Mouse (Mus musculus): ENCODE measurements around the gene Sec14l2. TPM values are rescaled to one million over a fixed set of nuclear protein-coding genes. Genes with fewer than 3 reads are reported as not detected.

Gene Sec14l2
- 1 to 10 TPM; 1.5 to 1.7 TPM for total RNA-seq (2021)
- long read RNA-seq, experiment 1, partial matches to known transcripts: 0 of 1 reads
- long read RNA-seq, experiment 1, other reads (novel, unspliced or antisense): 1 of 1 reads
- long read RNA-seq, experiment 2: 0 reads

DNA sequence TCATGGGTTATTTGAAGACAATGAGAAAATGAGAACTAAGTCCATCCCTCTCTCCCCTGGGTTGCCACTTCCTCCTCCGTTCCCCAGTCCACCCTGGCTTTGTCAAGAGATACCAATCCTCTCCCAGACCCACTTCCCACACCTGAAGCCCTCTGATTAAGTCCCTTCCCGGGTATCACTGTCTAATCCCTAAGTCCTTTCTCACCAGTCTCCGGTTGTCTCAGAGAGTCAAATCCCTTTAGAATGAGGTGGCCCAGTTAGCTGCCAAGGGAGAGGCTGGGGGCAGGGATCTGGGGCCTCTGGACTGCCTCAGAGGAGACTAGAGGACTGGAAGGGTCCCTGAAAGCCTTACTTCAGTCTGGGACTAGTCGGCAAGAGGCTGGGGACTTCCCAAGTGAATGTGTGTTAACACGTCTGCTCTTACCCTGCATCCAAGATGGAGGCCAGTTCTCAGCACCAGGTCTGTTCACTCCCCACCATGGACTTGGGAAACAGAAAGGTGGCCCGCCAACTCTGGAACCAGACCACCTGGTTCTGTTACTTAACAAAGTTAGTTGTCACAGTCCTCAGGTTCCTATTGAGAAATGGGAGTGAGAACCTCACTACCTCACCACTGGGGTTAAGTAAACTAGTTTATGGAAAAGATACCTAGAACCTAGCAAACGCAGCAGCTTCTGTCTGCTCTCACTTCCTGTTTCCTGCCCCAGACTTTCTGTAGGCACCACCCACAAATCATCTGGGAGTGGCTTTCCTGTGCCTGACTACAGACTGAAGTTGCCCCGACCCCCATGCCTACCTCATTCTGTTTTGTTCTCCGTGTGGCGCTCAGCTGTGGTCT lies at the start of gene Sec14l2:
Gene Sec14l2 (minus strand): TSS at position 674 of the 838 bp plus-strand sequence.
- DNase-seq (ENCODE audit: low spot score in 2 of 2): no peak

DNA sequence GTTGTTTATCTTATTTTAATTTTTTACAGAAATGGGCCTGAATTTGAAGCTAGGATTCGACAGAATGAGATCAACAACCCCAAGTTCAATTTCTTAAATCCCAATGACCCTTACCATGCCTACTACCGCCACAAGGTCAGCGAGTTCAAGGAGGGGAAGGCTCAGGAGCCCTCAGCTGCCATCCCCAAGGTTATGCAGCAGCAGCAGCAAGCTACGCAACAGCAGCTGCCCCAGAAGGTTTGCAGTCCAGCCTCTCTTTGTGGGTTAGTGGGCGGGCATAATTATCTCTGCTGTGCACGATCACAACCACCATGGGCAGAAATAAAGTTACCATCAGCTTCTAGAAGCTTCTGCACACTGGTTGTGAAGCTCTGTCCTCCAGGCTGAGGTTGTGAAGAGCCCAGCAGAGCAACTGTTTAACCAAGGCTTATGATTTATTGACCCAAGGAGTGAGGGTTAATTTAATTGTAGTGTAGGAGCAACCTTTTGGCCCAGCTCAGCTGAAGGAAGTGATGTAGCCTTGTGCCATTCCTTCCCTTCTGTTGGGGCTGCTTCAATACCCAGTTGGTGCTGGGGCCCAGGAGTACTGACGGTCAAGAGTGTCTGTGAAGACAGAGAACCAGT lies 43.4 kb upstream of the Sec14l2 start:
- DNase-seq (ENCODE audit: low spot score in 2 of 2): no peak

DNA sequence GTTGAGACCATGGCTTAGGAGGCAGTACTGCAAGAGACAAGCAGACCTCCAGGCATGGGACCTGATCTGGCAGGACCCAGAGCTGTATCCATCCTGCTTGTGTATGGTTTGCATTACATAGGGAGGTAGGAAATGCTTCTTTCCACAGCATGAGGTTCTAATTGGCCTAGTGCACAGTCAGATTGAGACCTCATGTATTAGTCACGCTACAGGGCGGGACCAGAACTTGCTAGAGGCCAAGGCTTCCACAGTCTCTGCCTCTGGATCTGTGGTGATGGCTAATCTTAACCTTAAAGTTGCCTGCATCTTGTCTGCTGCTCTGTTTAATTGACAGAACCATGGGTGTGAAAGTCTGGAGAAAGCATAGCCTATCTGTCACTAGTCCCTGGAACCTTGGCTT lies 41.5 kb upstream of the Sec14l2 start:
- no peak for DNase-seq (ENCODE audit: low spot score in 2 of 2)

DNA sequence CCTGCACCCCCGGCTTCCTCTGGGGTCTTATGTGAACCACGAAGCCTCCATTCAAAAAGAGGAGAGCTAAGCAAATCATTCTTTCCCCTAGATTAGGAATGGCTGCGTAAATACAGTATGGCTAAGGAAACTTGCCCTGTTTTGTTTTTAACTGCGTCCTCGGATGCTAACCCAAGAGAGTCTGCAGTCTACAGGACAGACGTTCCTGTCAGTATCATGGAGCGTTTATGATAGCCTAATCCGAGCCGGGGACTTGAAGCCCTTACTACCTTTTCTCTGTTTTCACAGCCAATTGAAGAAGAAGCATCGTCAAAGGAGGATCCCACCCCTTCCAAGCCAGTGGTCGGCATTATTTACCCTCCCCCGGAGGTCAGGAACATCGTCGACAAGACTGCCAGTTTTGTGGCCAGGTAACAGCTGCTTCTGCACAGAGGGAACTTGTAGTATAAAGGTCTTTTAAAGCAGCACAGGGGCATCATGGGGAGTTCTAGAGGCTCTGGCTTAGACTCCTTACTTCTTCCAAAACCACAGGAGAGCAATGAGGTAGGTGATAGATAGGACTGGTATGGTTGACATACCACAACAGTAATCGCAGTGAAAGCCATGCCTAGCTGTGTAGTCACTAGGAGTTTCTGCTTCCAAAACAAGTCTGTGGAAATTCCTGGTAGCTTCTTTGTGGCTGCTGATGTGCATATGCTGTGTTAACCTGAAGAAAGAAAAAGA lies 37.7 kb upstream of the Sec14l2 start:
- no peak for DNase-seq (ENCODE audit: low spot score in 2 of 2)

DNA sequence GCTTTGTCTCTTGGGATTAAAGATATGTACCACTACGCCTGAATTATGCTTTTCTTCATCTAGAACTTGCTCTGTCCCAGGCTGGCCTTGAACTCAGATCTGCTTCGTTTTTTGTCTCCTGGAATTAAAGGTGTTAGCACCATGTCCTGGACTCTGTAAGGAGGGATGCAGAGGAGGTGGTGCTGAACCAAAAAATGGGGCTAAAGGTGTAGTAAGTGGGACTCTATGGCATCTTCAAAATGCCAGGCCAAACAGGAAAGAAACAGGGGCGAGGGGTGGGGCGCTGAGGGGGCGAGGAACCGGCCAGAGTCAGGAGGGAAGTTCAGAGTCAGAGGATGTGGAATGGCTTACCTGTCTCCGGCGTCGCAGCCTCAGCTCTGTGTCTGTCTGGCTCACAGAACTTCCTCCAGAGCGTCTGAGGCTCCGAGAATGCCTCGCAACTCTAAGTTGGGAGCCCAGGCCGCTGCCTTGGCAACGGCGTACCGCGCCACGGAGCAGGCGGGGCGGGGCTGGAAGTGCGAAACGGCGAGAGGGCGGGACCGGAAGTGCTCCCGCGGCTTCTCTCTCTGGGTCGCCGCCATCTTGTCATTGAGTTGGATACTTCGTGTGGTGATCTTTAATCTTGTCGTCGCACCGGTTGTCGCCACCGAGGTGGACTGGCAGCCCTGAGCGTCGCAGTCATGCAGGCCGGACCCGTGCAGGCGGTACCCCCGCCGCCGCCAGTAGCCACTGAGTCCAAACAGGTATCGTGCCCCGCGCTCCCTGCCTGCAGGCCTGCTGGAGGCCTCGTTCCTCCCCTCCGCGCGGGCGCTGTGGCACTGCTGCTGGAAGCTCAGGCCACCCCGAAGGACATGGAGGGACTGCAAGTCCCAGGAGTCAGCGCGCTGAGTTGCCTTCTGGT lies 36.8 kb upstream of the Sec14l2 start, which contains the start of the genes Ccdc157 and Sf3a1:
Gene Ccdc157 (minus strand): TSS at position 486 of the 901 bp plus-strand sequence.
Gene Sf3a1 (plus strand): TSS at position 543 of the 901 bp plus-strand sequence.
- DNase-seq (ENCODE audit: low spot score in 2 of 2): peak; percentile 92 to 93

DNA sequence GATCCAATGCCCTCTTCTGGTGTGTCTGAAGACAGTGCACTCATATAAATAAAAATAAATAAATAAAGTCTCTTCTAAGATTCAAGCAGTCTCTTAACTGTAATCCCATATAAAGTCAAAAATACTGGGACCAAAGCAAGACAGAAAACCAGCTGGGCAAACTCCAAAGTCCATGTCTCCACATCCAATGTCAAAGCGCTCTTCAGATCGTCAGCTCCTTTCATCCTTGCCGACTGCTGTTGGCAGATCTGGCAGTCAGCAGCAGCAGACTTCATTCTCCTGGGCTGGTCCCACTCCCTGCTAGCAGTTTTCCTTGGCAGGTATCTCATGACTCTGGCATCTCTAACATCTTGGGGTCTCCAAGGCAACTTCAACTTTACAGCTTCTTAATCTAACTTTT lies 35.5 kb upstream of the Sec14l2 start:
- DNase-seq (ENCODE audit: low spot score in 2 of 2): no peak

DNA sequence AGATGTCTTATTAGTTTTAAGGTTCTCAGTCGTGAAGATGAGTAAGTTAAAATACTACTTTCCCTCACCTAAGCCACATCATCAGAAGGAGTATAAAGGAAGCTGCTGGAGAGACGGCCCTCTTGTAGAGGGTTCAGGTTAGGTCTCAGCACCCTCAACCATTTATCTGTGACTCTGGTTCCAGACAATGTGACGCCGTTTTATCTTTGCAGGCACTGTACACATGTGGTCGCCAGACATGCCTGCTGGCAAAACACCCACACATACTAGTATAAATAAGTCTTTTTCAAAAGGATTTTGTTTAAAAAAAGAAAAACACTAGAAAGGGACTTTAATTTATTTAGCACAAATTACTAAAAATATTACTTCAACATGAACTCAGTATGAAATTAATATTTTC lies 32.4 kb upstream of the Sec14l2 start:
- no peak for DNase-seq (ENCODE audit: low spot score in 2 of 2)

- no peak for DNase-seq (ENCODE audit: low spot score in 2 of 2)
Measured at GRCm38 (mm10) chr11:4153694-4154093, 30.5 kb upstream of the Sec14l2 start.

- DNase-seq (ENCODE audit: low spot score in 2 of 2): no peak
Measured at GRCm38 (mm10) chr11:4149886-4150285, 26.7 kb upstream of the Sec14l2 start.

DNA sequence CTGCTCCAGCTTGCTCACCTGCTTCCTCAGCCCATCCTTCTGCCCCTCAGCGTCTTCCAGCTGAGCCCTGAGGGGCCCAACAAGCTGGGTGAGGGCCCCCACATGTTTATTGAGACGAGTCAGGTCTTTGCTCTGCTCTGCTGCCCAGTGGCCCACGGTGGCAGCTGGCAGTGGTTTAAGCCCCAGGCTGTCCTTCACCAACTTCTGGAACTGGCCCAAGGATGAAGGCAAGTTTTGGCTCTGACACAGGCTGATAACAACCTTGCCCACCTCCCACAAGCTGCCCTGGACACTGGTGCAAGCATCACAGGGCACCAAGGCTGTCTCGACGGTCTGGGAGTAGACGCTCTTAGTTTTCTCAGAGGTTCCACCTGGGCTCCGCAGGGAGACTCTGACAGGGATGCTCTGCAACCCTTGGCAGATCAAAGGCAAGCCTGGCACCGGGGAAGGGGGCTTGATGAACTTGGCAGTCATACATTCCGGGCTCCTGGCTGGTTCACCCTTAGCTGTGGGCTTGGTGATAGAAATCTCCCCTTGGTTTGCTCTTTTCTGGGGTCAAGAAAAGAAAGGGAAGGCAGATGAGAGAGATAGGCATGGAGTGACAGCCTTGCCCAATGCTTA lies 25.4 kb upstream of the Sec14l2 start:
- no peak for DNase-seq (ENCODE audit: low spot score in 2 of 2)

GRCm38 (mm10) chr11:4148120-4148519 lies 24.9 kb upstream of the Sec14l2 start:
- no peak for DNase-seq (ENCODE audit: low spot score in 2 of 2)

DNA sequence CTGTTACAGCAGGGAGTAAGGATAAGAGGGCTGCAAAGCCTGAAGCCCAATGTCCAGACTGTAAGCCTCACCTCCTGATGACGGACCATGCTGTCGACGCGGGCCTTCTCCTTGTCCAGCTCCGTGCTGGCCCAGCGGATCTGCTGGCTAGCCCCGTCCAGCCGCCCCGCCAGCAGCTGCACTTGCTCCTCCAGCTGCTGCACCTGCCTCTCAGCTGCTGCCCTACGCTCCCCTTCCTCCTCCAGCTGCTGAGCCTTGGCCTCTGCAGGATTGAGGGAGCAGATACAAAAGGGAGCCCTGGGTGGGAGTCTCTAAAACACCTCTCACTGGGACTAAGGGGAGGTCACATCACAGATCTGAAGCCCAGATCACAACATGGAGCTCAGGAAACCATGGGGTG lies 23.9 kb upstream of the Sec14l2 start:
- DNase-seq (ENCODE audit: low spot score in 2 of 2): no peak

DNA sequence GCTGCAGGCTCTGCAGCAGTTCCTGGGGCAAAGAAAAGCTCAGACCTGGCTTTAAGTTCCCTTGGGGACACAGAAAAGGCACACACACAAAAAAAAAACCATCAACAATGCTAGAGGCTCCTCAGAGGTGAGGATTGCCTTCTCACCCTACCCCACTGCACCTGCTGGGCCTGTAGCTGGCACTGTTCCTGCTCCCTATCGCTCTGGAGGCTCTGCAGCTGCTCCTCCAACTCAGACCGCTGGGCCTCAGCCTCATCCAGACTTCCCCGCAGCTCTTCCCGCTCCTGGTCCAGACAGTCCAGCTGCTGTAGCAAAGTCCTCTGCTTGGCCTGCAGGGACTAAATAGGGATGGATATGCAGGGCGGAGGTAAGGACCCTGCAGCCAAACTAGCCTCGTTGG lies 23.2 kb upstream of the Sec14l2 start:
- no peak for DNase-seq (ENCODE audit: low spot score in 2 of 2)

GRCm38 (mm10) chr11:4143281-4144062 lies 20.3 kb upstream of the Sec14l2 start:
- DNase-seq (ENCODE audit: low spot score in 2 of 2): no peak

- no peak for DNase-seq (ENCODE audit: low spot score in 2 of 2)
Measured at GRCm38 (mm10) chr11:4142352-4142751, 19.1 kb upstream of the Sec14l2 start.

DNA sequence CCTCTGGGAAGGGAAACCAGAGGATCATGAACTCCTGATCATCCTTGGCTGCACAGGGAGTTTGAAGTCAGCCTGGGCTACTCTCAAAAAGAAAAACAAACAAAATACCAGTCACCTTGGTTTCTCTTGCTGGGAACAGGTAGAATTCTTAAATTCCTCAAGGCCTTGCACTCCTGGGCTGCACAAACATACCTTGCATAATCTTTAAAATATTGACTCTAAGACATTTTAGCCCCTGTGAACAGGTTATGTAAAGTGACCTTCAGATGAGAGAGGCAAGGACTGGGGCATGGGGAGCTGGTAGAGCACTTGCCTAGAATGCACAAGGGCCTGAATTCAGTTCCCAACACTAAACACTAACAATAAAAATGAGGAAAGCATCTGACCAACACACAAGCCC lies 18.3 kb upstream of the Sec14l2 start:
- no peak for DNase-seq (ENCODE audit: low spot score in 2 of 2)

GRCm38 (mm10) chr11:4138964-4139363 lies 15.7 kb upstream of the Sec14l2 start:
- DNase-seq (ENCODE audit: low spot score in 2 of 2): no peak

GRCm38 (mm10) chr11:4134986-4135935 lies 12.0 kb upstream of the Sec14l2 start, which contains the start of gene Rnf215:
Rnf215 (plus strand) TSS chr11:4135202.
- DNase-seq (ENCODE audit: low spot score in 2 of 2): peak; percentile 91 to 96

Measured in adrenal gland, adult 18-20 months (tissue).